Mouse (Mus musculus): ENCODE measurements around the gene Primpol. TPM values are rescaled to one million over a fixed set of nuclear protein-coding genes. Genes with fewer than 3 reads are reported as not detected.

The Primpol gene
- 0.36 and 0.69 TPM in 2 replicates for polyA plus RNA-seq (2012; rRNA removed; ENCODE audit: low replicate concordance)

DNA sequence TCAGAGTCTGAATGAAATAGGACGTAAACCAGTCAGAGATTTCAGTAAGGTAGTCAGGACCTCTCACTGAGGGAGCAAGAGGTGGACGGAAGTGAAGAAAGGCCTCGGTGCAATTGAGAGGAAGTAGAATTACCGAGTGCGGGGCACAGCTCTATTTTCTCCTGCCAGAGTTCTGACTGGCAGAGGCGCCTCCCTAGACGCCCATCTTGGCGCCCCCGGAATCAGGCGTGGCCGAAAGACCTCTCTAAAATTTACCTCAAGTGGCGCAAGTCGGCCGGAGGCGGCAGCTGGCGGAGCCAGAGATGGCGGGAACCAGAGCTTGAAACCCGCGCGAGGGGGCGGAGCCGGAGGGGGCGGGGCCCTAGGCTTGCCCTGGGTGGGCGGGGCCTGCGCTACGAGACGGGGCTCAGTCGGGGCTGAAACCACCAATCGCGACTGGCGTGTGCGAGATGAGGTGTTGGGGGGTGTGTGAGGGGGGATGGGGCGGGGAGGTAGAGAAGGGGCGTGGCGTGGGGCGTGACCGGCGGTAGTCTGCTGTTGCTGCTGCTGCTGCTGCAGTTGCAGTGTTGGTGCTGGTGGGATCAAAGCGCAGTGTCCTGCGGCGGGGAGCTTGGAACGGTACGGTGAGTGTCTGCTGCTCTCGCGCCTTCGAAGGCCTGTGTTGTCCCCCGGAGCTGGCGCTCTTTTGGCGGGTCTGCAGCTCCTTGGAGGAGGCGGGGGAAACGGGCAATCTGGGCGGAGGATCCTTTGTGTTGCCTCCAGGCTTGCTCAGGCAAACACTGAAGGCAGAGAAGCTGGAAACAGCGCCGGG lies at the start of gene Primpol, which contains the start of gene Casp3:
Gene Primpol (minus strand): TSS at position 334 of the 811 bp plus-strand sequence.
Gene Casp3 (plus strand): TSS at position 413 of the 811 bp plus-strand sequence.

DNA sequence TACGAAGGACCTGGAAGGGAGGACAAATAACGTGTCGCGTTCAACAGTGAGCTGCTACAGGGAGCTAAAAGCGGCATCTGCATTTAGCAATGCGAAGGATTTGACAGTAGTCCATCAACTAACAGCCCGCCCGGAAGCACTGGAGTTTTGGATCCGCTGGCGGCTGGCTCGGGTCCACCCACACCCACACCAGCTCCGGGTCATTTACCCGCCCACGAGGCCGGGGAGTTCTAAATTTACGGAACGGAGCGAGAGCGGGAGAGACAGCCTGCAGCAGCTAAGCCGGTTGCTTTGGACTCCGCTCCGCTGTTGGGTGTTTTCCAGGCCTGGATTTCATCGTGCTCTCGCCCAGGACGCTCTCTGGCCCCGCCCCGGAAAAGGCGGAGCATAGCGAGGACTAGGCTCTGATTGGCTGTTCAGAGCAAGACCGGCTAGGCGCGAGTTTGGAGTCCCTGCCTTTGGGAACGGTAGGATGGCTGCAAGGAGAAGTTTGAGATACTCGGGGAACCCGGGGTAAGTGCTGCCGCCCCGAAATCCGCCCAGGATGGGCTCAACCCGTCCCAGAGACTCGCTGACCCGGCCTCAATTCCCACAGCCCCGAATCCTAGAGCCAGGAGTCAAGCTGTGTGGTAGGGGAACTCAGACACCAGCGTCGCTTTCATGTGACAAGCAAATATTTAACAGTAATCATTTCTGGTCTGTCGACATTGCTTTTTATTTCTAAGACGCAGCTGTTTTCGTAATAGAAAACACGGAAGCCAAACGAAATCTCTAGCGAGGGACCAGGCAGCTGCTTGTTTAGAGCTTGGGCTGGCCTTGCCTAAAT lies 65.2 kb downstream of the Primpol start, which contains the start of gene Cenpu:
Gene Cenpu (plus strand): TSS at position 414 of the 826 bp plus-strand sequence.

Other genes starting within 250 kb of the Primpol start
- 10.0 and 12.6 TPM in 2 replicates for gene Acsl1, start 146.2 kb downstream of the Primpol start, polyA plus RNA-seq (2012; rRNA removed; ENCODE audit: low replicate concordance)
- 1.8 and 2.5 TPM in 2 replicates for gene Cenpu, start 65.2 kb downstream of the Primpol start, polyA plus RNA-seq (2012; rRNA removed; ENCODE audit: low replicate concordance)
- gene Casp3, start 79 bp upstream of the Primpol start, polyA plus RNA-seq (2012; rRNA removed; ENCODE audit: low replicate concordance), result 8.1 and 10.3 TPM in 2 replicates
- 14.9 and 15.0 TPM in 2 replicates for gene Irf2, start 122.5 kb upstream of the Primpol start, polyA plus RNA-seq (2012; rRNA removed; ENCODE audit: low replicate concordance)